Mouse (Mus musculus) lung, postnatal 0 days (tissue): ENCODE results near the gene Eaf1.

ENCODE experiments used
- CTCF ChIP-seq: IDR thresholded peaks from 2 replicates; pipeline ENCODE4 v1.5.1; 2016; ENCODE audit warnings: antibody characterized with exemption, mild to moderate bottlenecking
- EP300 ChIP-seq: IDR thresholded peaks from 2 replicates; pipeline ENCODE4 v1.6.1; 2016; ENCODE audit warnings: antibody characterized with exemption, mild to moderate bottlenecking, control low read depth

- TF ChIP-seq CTCF, result no peak
- TF ChIP-seq EP300, result no peak
Measured at GRCm38 (mm10) chr14:31506456-31506855, 12.3 kb downstream of the Eaf1 start.
